Mouse (Mus musculus): ENCODE results near the gene Rapgefl1. TPM values are rescaled to one million over a fixed set of nuclear protein-coding genes. Genes with fewer than 3 reads are reported as not detected.

Rapgefl1 gene
- 10.5 and 13.1 TPM in 2 replicates for polyA plus RNA-seq (2015; fragmentation: Nextera tagmentation; extraction: Ambion mirVana)

DNA sequence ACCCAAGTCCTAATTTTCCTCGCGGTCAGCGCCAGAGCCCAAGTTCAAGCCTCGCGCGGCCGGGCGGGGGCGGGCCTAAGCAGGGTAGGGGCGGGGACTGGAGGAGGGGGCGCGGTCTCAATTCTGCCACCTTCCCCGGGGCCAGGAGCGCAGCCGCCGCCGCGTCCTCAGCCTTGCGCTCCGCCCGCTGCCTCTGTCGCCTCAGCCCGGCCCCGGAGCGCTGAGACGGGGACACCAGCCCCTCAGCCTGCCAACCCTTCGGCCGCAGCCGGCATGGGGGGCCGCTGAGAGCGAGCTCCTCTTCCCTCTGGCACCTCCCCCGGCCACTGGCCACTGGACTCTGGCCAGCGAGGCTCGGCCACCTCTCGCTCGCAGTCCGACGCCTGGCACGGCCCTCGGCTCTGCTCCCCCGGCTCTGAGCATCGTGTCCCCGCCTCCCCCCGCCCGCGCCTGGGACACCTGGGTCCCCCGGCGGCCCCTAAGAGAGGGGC, at the start of gene Rapgefl1:
TSS of gene Rapgefl1 (plus strand) at position 135 of the 491 bp plus-strand sequence.
- no peaks in the 10 kb centered on the region for H3K9me3 ChIP-seq
- WGBS = 0% methylated on average over 24 of the region's 48 CpGs
- peak within 1 kb of the TSS; percentile 96 for H3K4me3 ChIP-seq
- H3K27me3 ChIP-seq = no peaks in the 10 kb centered on the region
- peak within 1 kb of the TSS; percentile 93 for H3K9ac ChIP-seq
- H3K4me2 ChIP-seq = peak within 1 kb of the TSS; percentile 95
- H3K36me3 ChIP-seq = peaks cover 27% of the 10 kb centered on the region
- H3K27ac ChIP-seq (replicated peaks) = peak within 1 kb of the TSS; percentile 85
- H3K4me1 ChIP-seq (replicated peaks) = peaks cover 36% of the 10 kb centered on the region
- ATAC-seq (ENCODE audit: low FRiP score, low read depth) = peak; percentile 89

DNA sequence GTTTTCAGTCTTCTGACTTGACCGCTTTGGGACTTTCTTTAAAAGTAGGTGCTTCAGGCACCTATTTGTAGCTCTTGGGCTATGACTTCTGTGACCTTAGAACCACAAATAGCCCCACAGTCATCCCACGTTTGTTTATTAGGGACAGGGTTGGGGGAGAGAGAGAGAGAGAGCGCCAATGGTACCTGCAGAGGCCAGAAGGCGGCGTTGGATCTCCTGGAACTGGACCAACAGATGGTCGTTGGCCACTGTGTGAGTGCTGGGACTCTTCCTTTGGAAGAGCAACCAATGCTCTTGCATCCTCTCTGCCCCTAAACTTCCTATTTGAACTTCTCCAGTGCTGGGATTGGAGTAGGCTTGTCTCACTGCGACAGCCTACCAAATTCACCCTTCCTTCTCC, 49.4 kb upstream of the Rapgefl1 start:
- Histone ChIP-seq H3K27me3 (no peaks in the 10 kb centered on the region), H3K4me2 (no peak overlapping the region), H3K9me3 (no peaks in the 10 kb centered on the region), H3K9ac (no peak overlapping the region), H3K4me3 (no peak overlapping the region), H3K4me1 (replicated peaks) (peaks cover 64% of the 10 kb centered on the region), H3K27ac (replicated peaks) (peak overlapping the region; percentile 84), H3K36me3 (no peaks in the 10 kb centered on the region)
- WGBS = 35% methylated on average over 7 of the region's 7 CpGs
- ATAC-seq (ENCODE audit: low FRiP score, low read depth) = no peak

- Histone ChIP-seq H3K27ac (replicated peaks) (no peak overlapping the region), H3K36me3 (no peaks in the 10 kb centered on the region), H3K9ac (no peak overlapping the region), H3K4me1 (replicated peaks) (peaks cover 60% of the 10 kb centered on the region), H3K4me3 (no peak overlapping the region), H3K4me2 (no peak overlapping the region), H3K27me3 (no peaks in the 10 kb centered on the region), H3K9me3 (no peaks in the 10 kb centered on the region)
- WGBS = 88% methylated on average over 1 of the region's 1 CpGs
- ATAC-seq (ENCODE audit: low FRiP score, low read depth) = no peak
These were observed 48.9 kb upstream of the Rapgefl1 start for GRCm38 (mm10) chr11:98787691-98788090.

- Histone ChIP-seq H3K4me1 (replicated peaks) (peaks cover 55% of the 10 kb centered on the region), H3K27me3 (no peaks in the 10 kb centered on the region), H3K4me2 (0 out of 2 replicates have a peak overlapping the region, but pooled peaks have one; percentile 92), H3K4me3 (0 out of 2 replicates have a peak overlapping the region, but pooled peaks have one; percentile 44), H3K27ac (replicated peaks) (peak overlapping the region; percentile 59), H3K9ac (no peak overlapping the region), H3K9me3 (no peaks in the 10 kb centered on the region), H3K36me3 (no peaks in the 10 kb centered on the region)
- ATAC-seq (ENCODE audit: low FRiP score, low read depth) = no peak
- 95% methylated on average over 5 of the region's 5 CpGs for WGBS
These were observed 48.4 kb upstream of the Rapgefl1 start for GRCm38 (mm10) chr11:98788139-98788538.

DNA sequence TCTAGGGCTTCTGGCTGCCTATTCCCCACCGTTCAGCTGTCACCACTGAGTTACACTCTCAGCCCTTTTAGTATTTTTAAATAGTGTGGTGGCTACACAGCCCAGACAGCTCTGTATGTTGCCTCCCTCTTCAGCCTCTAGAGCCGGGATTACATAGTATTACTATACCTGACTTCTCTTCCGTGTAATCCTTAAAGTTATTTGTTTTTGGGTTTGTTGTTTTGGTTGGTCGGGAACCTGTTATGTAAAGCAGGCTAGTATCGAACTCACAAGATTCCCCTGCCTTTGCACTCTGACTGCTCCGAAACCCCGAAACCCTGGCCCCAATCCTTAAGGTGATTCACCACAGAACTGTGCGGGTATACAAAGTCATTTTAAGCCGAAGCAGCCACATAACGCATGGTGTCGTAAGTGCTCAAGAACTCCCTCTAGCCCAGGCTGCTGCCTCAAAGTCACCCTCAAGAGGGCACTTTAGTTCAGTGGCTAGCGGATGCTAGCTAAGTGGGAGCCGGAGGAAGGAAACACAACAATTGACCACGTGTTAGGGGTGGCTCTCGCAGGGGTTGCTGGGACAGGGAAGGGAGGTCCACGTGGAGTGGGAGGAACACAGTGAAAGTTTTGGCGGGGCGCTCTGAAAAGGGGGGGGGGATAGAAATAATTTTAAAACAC, 47.9 kb upstream of the Rapgefl1 start:
- peak overlapping the region; percentile 44 for H3K4me3 ChIP-seq
- ATAC-seq (ENCODE audit: low FRiP score, low read depth) = peak; percentile 81

DNA sequence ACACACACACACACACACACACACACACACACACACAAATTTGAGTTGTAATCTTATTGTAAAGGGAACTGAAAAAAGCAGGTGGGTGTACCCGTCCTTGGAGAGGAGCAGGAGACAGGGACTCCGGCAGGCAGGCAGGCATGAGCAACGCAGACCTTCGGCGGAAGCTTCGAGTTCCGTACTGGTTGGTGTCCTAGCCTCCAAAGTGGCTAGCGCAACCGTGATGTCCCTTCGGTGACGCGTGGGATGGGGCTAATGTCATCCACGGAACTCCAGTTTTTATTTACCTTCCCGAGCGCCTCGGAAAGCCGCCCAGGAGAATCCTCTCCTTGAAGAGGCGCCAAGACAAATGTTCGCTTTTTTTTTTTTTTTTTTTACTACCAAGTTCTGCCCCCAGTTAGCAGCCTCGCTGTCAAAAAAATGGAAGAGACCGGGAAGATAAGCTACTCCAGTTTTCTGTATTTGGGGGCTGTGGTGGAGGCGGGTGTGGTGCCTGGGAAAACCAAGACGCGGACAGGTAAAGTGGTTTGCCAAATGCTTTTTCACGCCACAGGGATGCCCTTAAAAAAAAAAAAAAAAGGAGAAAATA, 47.3 kb upstream of the Rapgefl1 start:
- Histone ChIP-seq H3K4me2 (peak overlapping the region; percentile 92), H3K27me3 (no peaks in the 10 kb centered on the region), H3K4me3 (peak overlapping the region; percentile 44), H3K9ac (peak overlapping the region; percentile 45), H3K4me1 (replicated peaks) (peaks cover 54% of the 10 kb centered on the region), H3K36me3 (no peaks in the 10 kb centered on the region), H3K27ac (replicated peaks) (peak overlapping the region; percentile 60), H3K9me3 (no peaks in the 10 kb centered on the region)
- ATAC-seq (ENCODE audit: low FRiP score, low read depth) = peak; percentile 13; the same call in 1 of the 2 replicates
- under 1% methylated on average over 25 of the region's 25 CpGs for WGBS

More for the DNA sequence above, 47.9 kb upstream of the Rapgefl1 start:
- 12% methylated on average over 18 of the region's 18 CpGs for WGBS
- no peaks in the 10 kb centered on the region for H3K36me3 ChIP-seq
- H3K27ac ChIP-seq (replicated peaks) = peak overlapping the region; percentile 60
- peaks cover 54% of the 10 kb centered on the region for H3K4me1 ChIP-seq (replicated peaks)
- no peaks in the 10 kb centered on the region for H3K27me3 ChIP-seq
- H3K9me3 ChIP-seq = no peaks in the 10 kb centered on the region
- H3K9ac ChIP-seq = no peak overlapping the region
- peak overlapping the region; percentile 92 for H3K4me2 ChIP-seq

GRCm38 (mm10) chr11:98789824-98790223, 46.8 kb upstream of the Rapgefl1 start:
- Histone ChIP-seq H3K9me3 (no peaks in the 10 kb centered on the region), H3K4me3 (peak overlapping the region; percentile 44), H3K4me2 (peak overlapping the region; percentile 92), H3K27me3 (no peaks in the 10 kb centered on the region), H3K9ac (0 out of 2 replicates have a peak overlapping the region, but pooled peaks have one; percentile 45), H3K27ac (replicated peaks) (no peak overlapping the region), H3K36me3 (no peaks in the 10 kb centered on the region), H3K4me1 (replicated peaks) (peaks cover 51% of the 10 kb centered on the region)
- WGBS = 41% methylated on average over 5 of the region's 5 CpGs
- no peak for ATAC-seq (ENCODE audit: low FRiP score, low read depth)

DNA sequence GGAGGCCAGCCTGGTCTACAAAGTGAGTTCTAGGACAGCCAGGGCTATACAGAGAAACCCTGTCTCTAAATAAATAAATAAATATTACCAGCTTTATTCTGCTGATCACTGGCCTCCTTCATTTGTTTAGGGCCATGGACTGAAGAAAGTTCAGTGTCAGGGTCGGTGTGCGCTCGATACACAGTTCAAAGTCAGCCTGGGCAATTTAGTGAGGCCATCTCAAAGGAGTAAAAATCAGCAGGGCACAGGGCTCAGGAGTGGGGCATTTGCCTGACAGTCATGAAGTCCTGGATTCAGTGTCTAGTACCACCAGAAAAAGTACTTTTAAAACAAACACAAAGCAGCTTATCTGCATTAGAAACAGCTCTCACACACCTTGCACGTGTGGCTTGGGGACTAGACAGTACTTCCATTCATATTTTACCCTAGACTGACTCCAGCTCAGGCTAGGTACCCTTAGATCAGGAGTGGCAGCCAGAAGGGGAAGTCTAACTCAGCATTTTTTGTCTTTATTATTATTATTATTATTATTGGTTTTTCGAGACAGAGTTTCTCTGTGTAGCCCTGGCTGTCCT, 45.9 kb upstream of the Rapgefl1 start:
- Histone ChIP-seq H3K27me3 (no peaks in the 10 kb centered on the region), H3K4me1 (replicated peaks) (peaks cover 42% of the 10 kb centered on the region), H3K4me2 (no peak overlapping the region), H3K4me3 (no peak overlapping the region), H3K9me3 (no peaks in the 10 kb centered on the region), H3K27ac (replicated peaks) (no peak overlapping the region), H3K9ac (no peak overlapping the region), H3K36me3 (no peaks in the 10 kb centered on the region)
- no peak for ATAC-seq (ENCODE audit: low FRiP score, low read depth)
- 84% methylated on average over 5 of the region's 5 CpGs for WGBS

- Histone ChIP-seq H3K4me3 (no peak overlapping the region), H3K27ac (replicated peaks) (no peak overlapping the region), H3K27me3 (no peaks in the 10 kb centered on the region), H3K9me3 (no peaks in the 10 kb centered on the region), H3K4me1 (replicated peaks) (peaks cover 35% of the 10 kb centered on the region), H3K36me3 (no peaks in the 10 kb centered on the region), H3K4me2 (no peak overlapping the region), H3K9ac (no peak overlapping the region)
- 73% methylated on average over 1 of the region's 1 CpGs for WGBS
- no peak for ATAC-seq (ENCODE audit: low FRiP score, low read depth)
These were observed 45.1 kb upstream of the Rapgefl1 start for GRCm38 (mm10) chr11:98791448-98791847.

GRCm38 (mm10) chr11:98792081-98792480, 44.5 kb upstream of the Rapgefl1 start:
- H3K9me3 ChIP-seq = no peaks in the 10 kb centered on the region
- no peak for ATAC-seq (ENCODE audit: low FRiP score, low read depth)
- no peaks in the 10 kb centered on the region for H3K36me3 ChIP-seq
- H3K4me1 ChIP-seq (replicated peaks) = peaks cover 29% of the 10 kb centered on the region
- H3K9ac ChIP-seq = no peak overlapping the region
- H3K4me3 ChIP-seq = no peak overlapping the region
- WGBS = 4% methylated on average over 4 of the region's 4 CpGs
- H3K4me2 ChIP-seq = no peak overlapping the region
- H3K27ac ChIP-seq (replicated peaks) = no peak overlapping the region
- H3K27me3 ChIP-seq = no peaks in the 10 kb centered on the region

DNA sequence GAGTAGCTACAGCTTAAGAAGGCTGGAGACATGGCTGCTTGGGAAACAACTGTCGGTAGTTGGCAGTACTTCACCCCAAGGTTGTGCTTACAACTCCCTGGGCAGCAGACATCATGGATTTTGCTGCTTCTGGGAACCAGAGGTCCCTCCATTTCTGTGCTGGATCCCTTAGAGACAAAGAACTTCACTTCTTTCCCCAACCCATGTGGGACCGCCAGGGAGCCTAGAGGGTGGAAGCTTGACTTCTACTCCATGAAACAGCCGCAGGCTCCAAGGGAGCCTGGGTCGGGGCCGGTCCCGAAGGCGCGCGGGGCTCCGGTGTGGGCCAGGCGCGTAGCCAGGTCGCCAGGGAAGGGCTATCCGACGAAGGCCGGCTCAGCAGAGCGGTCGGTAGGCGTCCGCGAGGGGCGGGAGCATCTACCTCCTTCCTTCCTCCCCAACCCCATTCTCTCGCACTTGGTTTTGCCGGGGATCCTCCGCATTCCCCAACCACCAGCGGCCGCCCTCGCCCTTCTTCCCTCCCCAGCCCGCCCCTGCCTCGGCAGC, 42.0 kb upstream of the Rapgefl1 start:
- peak overlapping the region; percentile 87 for H3K9ac ChIP-seq
- H3K4me3 ChIP-seq = peak overlapping the region; percentile 98
- peak overlapping the region; percentile 99 for H3K27ac ChIP-seq (replicated peaks)
- peaks cover 36% of the 10 kb centered on the region for H3K4me1 ChIP-seq (replicated peaks)
- peak overlapping the region; percentile 93 for H3K4me2 ChIP-seq
- no peaks in the 10 kb centered on the region for H3K27me3 ChIP-seq
- no peaks in the 10 kb centered on the region for H3K9me3 ChIP-seq
- WGBS = under 1% methylated on average over 21 of the region's 30 CpGs
- peak; percentile 60 for ATAC-seq (ENCODE audit: low FRiP score, low read depth)
- peaks cover 8% of the 10 kb centered on the region for H3K36me3 ChIP-seq

Data from hindbrain, embryonic 15.5 days (tissue).